Mouse (Mus musculus) R1 (cell line): ENCODE measurements around the gene Lactbl1.

ENCODE experiments used
- DNase-seq: peaks from one replicate; pipeline ENCODE4 v3.0.0-alpha.2; 2018; ENCODE audit warnings: low read depth, low spot score

Lactbl1 gene

DNA sequence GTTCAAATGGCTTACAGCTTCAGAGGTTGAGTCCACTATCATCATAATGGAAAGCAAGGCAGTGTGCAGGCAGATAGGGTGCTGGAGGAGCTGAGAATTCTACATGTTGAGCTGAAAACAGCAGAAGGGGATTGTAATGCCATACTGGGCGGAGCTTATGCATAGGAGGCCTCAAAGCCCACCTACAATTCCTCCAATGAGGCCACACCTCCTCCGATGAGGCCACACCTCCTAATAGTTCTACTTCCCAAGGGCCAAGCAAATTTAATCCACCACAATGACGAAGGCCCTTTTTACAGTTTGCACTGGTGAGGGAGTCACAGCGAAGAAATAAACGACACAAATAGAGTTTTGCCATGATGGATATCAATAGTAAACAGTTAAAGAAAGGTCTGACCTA, 14.1 kb downstream of the Lactbl1 start:
- peak; percentile 89 for DNase-seq

DNA sequence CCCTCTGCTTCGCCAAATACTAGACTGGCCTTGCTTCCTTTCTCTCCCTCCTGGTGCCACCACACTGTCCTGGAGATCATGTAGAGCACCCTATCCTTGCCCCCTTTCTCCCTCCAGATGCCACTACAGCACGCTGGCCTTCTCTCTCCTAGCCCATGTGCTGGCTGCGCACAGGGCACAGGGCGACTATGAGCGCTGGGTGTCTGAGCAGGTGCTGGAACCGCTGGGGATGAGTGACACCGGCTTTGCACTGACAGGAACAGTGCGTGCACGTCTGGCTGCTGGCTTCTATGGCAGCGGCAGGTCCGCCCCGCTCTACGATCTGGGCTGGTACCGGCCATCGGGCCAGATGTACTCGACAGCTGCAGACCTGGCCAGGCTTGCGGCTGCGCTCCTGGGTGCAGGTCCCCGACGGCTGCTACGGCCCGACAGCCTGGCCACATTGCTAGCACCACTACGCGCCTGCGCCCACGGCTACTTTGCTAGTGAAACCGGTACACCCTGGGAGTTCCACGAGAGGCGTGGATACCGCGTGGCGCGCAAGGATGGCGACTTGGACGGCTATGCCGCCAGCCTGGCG, 14.7 kb downstream of the Lactbl1 start:
- peak; percentile 28 for DNase-seq

DNA sequence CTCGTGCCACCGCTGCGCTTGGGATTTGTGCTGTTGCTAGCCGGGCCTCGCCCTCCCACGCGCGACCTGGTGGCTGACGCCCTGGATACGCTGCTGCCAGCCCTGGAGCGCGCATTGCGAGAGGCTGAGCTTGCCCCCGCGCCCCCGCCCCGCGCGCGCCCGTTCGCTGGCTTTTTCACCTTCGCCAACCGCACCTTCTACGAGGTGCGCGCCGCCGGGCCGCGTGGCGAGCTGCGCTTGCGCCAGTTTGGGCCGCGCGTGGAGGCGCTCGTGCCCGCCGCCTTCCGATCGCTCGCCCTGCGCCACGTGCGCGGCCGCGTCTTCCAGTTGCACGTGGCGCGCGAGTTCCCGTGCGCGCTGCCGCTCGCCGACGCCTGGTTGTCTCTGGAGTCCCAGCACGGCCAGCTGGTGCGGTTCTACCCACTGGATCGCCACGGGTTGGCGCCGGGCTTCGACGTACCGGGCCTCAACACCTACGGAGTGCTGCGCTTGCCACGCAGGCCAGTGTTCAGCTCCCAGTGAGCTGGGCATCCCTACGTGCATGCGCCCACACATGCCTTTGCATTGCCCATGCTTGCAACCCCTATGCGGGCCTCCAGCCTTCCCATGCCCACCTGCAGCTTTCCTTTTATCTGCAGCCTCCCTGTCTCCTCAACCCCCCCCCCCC, 15.3 kb downstream of the Lactbl1 start:
- DNase-seq = peak; percentile 61

DNA sequence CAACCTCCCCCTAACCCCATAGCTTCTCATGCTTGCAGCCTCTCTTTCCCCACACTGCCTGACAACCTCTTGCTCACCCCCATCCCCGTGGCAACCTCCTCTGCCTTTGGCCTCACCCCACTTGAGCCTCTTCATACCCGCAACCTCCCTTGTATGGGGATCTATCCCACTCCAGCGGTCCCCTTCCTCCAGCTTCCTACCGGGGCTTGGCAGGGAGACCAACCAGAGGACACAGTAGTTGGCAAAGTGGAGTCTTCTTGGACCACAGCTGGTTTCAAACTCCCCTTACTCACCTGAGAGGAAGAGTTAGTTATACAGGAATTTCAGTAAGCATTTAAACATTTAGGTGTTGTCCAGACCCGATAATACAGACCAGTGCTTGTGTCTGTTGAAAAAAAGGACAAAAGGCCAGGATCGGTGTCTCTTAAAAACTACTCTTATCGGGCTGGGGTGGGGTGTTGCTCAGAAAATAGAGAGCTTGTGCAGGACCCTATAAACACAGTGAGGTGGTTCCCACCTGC, 15.9 kb downstream of the Lactbl1 start:
- peak; percentile 42 for DNase-seq

DNA sequence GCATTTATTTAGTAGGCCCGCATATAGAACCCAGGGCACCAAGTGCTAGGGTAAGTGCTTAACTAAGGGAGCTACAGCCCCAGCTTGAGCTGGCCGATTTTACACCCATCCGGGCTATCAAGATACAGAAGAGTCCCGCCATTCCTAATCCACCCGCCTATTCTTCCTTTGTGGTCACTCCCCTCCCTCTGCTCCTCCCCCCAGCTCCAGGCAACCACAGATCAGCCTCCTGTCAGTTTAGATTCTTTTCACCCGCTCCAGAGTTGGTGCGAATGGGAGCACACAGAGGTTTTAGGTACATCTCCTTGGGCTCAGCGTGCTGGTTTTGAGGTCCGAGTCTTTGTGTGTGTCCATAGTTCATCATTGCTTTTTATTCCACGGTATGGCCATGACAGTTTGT, 16.5 kb downstream of the Lactbl1 start:
- DNase-seq = peak; percentile 85

DNA sequence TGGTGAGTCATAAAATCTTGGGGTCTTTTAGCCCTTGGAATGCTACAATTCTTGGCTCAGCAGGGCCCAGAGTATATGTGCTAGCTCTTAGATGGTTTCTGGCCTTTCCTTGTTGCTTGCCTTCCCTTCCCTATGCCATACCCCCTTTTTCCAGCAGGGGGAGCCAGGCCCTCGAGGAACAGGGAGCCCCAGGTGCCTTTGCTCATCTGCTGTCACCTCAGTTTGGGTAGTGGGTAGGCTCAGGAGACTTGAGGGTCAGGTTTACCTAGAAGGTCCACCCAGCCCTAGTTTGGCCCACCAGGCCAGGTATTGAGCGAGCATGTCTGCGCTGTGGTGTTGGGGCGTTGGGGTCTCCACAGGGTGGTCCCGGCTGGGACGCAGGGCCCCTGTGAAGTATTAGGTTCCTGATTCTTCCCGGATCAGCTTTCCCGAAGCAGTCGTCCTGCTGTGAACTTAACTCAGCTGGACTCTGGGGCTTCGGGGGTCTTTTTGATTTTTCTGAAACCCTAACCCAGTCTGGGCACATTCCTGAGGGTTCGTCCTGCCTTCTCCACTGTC, 26.6 kb downstream of the Lactbl1 start:
- peak; percentile 81 for DNase-seq

DNA sequence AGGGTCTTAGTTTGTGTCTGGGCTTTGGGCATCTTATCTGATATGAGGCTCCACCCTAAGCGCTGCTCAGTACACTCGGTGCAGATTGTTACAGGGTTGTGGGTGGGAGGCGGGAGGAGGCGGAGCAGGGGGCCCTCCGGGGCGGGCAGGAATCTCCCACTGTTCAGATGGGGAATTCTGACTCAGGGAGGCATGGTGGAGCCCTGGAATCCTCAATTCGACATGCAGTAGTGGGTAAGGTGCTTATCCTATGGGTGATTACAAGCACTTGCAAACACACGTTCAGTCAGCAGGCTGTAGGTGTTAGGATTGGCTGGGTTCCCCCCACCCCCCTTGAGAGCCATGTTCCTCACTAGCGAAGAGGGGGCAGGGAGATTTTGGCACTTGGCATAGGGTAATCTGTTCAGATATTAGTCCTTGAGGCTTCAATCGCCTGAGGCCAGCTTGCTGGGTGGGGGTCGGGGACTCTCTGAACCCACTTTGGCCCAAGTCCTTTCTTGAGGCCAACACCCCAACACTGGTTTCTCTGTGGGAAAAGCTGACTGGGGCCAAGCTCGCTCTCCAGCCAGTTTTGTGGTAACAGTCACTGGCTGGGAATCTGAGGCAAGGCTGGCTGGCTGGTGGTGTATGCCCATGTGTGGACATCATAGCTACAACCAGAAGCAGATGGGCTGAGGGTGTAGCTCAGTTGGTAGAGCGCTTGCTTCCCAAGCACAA, 27.2 kb downstream of the Lactbl1 start:
- no peak for DNase-seq

DNA sequence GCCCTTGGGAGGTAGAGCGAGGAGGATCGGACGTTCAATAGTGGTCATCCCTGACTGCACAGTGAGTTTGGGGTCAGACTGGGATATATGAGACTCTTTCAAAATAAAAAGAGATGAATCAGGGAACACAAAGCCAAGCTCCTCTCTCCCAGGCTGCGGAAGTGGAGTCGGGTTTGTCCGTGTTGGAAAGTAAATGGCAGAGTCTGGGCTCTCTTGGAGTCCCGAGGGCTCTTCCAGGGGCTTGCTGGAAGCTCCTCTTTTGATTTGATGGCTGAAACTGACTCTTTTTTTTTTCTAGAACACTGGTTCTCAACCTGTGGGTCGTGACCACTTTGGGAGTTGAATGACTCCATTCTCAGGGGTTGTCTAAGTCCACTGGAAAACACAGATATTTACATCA, 27.8 kb downstream of the Lactbl1 start:
- DNase-seq = no peak

DNA sequence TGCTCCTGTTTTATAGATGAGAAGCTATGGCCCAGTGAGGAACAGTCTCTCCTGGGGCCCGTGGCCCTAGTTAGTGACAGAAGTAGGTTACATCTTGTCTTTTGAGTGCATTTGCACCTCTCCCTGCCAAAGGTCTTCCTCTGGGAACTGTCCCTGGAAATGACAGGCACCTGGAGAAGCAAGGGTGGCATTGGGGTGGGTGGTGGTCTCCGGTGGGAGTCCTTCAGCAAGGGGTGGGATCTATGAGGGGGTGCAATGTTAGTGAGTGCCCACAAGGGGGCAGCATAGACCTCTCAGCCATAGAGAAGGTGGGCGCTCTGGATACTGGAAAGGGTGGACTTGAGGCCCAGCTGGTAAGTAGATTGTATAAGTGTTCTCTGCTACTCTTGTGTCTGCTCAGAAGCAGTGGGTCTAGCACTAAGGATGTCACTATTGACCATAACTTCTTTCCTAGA, 29.0 kb downstream of the Lactbl1 start:
- peak; percentile 55 for DNase-seq

DNA sequence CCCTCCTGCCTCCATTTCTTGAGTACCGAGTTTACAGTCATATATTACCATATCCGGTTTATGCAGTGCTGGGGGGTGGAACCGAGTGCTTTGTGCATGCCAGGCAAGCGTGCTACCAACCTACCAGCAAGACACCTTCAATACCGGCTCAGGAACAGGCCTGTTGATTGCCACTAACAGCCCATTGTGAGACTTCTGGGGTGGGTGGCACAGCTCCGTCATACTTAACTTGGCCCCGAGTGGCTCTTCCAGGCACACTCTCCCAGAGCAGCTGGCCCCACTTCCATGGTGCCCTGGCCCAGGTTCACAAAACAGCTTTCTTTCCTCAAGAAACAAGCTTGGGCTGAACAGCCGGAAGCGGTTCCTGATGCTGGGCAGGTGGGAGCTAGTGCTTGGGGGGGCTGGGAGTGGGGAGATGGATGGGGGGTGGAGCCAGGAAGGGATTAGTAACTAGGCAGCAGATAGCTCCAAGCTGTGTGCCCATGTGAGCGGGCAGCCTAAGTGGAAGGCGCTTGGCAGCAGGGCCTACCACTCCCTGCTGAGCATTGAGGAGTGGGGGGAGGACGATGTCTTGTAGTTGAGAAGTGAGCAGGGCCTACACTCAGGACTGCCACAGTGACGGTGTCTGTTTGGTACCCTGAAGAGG, 29.6 kb downstream of the Lactbl1 start:
- DNase-seq = no peak

DNA sequence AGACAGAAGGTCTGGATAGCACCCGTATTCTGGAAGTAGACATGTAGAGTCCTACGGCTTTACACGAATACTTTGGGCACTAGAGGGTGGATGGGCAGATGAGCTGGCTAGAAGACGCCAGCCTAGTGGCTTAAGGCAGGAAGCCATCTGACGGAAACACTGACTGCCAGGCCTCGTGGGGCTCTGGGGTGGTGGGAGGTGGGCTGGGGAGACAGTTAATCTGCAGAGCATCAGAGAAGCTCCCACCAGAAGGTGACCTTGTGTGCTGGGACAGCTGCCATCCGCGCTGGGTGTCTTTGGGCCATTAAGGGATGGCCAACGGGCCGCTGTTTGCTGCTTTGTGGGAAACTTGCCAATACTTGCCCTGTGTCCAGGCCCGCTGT, 30.1 kb downstream of the Lactbl1 start:
- DNase-seq = no peak

DNA sequence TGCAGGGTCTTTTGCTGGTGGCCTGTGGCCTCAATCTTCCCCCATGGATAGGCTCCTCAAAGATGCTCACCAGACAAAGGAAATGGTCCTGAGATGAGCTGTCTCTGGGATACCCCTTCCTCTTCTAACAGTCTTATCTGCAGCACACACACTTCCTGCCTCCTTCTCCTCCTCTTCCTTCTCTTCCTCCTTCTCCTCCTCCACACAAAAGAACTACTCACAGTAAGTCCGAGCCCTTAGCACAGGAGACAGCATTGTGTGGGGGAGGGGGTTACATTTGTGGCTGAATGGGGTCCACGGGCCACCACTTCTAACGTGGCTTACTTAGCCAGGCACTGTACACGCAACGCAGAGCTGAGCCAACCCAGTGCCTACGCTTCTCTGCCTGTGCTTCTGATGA, 30.6 kb downstream of the Lactbl1 start:
- no peak for DNase-seq

DNA sequence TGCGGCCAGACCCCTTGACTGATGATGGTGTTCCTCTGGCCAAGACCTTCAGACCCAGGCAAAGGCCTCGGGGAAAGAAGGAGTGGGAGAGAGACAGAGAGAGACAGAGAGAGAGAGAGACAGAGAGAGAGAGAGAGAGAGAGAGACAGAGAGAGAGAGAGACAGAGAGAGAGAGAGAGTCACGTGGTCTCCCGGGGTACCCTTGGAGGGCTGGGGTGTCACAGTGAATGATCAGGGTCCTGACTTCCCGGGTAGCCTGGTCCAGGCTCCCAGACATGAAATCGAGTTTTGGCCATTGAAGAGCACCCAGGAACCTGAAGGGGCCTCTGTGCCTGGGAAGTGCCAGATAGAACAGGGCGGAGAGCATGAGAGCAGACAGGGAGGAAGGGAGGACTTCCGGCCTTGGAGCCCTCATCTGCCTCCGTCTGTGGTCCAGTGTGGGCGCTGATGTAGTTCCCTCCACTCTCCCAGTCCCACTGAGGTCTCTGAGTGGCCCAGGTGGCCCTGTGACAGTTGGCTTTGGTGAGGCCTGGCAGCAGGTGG, 31.3 kb downstream of the Lactbl1 start:
- DNase-seq = no peak

DNA sequence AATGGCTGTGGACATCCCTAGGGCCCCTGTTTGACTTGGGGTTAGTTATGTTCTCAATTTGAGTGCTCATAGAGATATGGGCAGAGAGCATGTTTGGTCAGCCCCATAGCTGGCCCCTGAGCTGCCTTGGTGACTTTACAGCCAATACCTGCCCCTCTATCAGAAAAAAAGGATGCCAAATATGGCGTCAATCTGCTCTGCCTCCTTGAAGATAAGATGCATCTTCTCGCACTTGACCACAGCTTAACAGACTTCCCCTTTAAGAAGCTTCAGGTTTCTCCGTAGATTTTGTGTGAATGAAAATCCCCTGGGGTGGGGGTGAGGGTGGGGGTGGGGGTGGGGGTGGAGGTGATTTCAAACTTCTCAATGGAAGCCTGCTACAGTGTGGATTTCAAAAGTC, 35.5 kb downstream of the Lactbl1 start:
- DNase-seq = no peak

DNA sequence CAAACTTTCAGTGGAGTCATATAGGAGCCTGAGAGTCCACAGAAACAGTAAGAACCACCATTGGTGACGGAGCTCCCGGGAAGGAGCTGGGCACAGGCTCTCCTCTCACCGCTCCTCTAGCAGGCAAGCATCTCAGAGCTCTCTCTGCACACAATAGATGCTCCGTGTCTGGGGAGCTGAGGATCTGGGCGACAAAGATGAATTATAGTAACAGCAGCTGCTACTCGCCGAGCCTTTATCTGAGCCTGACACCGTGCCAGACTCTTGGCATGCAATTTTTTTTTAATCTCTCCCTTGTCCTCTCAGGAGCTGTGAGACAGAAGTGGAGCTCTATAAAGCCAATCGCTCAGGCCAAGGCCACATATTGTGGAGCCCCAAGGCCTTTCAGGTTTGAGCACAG, 42.6 kb downstream of the Lactbl1 start:
- DNase-seq = no peak

DNA sequence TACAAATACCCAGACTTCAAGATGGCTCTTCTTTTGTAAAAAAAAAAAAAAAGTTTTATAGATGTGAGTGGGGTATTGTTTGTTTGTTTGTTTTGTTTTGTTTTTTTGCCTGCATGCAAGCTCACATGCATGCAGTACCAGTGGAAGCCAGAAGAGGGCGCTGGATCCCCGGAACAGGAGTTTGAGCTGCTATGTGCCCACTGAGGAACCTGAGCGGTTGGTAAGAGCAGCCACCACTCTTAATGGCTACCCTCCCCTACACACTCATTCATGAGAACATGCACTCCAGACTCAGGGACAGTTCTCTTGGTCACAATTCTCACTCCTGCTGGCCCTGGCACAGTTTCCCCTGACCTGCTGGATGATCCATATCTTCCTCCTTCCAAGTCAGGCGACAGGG, 43.6 kb downstream of the Lactbl1 start:
- peak; percentile 69 for DNase-seq

DNA sequence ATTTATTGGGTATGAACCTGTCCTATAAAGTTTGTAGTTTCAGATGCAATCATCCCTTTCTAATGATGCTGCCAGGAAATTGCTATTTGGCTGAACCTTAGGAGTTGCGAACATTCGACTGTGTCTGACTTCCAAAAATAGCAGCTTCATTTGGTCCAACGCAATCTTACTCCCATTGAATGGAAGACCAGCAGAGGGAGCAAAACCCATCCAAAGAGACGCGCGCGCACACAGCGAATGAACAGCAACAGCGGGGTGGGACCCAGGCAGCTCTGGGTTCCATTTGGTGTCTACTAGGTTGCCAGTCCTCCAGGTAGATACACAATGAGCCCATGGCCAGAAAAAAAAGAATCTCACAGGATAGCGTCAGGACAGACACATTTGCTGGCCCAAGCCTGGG, 45.3 kb downstream of the Lactbl1 start:
- DNase-seq = peak; percentile 71

DNA sequence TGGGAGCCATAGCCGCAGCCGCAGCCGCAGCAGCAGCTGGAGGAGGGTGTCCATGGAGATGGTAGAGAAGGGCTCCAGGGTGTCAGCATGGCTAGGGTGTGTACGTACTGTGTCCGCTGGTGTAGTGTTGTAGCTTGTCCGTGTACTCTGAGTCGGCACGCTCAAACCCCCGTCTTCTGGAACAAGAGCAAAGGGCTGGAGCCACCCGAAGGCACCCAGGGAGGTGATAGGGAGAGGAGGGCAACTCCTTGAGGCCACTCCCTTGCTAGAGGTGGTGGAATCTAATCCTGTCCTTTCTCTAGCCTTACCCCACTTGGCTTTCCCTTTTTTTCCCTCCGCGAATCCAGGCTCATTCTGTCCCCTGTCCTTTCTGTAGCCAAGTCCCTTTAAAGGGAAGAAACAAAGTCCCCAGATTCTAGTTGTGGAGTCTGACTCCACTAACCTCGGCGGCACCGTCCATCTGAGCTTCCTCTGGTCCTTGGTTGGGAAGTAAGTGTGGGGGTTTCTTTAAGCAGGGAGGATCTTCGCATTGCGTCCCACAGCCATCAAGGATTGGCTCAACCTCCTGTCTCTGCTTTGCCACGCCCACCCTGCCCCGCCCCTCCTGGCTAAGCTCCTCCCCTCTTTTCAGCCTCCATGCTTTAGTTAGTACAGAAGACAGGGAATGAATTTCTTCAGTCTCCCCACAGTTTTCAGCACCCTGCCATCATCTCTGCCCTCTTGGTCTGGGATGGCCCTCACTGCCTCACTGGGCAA, 50.1 kb downstream of the Lactbl1 start:
- peak; percentile 87 for DNase-seq

DNA sequence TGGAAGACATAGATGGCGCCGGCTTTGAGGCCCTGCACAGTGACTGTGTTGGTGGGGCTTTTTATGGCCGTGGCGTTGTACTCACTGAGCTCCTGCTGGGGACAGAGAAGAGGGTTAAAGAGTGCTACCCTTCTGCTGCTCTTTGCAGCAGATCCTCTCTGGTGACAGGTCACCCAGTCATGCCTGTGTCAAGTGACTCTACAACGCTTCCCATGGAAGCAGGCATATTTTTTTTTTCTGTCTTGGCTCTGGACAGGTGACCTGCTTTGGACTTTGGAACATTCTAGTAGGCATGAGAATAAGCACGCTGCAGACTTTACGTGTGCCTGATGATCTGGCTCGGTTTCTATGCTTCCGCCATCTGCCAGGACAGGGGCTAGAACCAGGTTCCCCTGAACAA, 53.0 kb downstream of the Lactbl1 start:
- no peak for DNase-seq

DNA sequence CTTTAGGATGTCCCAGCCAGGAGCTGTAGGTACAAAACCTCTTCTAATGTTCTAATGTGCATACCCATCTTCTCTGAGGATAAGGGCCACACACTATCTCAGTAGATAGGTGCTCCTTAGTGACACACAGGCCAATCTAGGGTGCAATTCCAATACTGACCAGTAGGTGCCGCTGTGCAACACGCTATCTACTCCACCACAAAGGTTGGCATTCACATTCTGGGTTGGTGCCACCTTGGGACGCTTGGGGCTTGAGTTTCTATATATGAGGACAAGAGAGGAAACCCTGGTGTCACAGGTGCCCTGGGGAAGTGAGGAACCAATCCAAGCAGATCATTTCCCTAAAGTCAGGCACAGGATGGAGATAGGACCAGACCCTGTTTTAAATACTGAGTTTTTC, 56.1 kb downstream of the Lactbl1 start:
- DNase-seq = peak; percentile 76

DNA sequence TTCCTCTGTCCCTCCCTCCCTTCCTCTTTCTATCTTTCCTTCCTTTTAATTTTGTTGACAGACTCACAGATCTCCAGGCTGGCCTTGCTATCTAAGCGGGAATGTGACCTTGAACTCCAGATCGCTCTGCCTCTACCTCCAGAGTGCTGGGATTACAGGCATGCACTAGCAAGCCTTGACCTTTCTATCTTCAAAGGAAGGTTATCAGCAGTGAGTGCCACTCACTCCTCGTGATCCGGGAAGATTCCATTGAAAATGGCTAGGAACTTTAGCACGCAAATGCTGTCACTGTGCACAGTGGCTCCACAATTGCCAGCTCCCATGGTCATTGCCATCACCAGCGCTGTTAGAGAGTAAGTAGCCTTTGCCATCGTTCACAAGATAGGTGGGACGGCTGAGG, 56.8 kb downstream of the Lactbl1 start:
- peak; percentile 39 for DNase-seq
